Mouse (Mus musculus) E14TG2a.4 (cell line): Measurements from ENCODE around the gene Iqch.

Experiments used
- CTCF ChIP-seq: conservative IDR thresholded peaks from 2 replicates; pipeline ENCODE4 v1.5.1; 2014; ENCODE audit warnings: low read length
- NANOG ChIP-seq: IDR thresholded peaks from 2 replicates; pipeline ENCODE4 v1.6.1; 2014; ENCODE audit warnings: borderline replicate concordance, low read length, mixed read lengths

DNA sequence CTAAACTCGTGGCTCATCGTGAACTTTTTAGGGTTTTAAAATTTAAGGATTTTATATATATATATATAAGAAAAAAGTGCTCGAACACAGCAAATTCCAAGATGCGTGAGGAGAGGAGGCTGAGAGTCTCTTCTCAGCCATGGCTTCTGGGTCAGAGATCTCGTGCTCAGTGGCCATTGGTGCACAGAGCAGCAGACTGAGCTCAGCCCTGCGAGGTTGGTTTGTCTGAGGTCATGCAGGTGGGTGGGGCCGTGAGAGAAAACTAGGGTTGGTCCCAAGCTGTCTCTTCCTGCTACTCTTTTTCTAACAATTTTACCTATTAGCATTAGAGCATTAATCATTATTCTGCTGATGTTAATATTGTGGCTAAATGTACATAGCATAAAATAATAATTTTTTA is 31.0 kb upstream of the Iqch start:
- TF ChIP-seq CTCF (no peak), NANOG (no peak)
